14 mouse cellular contexts compared by ENCODE assay signal in the genomic region with DNA sequence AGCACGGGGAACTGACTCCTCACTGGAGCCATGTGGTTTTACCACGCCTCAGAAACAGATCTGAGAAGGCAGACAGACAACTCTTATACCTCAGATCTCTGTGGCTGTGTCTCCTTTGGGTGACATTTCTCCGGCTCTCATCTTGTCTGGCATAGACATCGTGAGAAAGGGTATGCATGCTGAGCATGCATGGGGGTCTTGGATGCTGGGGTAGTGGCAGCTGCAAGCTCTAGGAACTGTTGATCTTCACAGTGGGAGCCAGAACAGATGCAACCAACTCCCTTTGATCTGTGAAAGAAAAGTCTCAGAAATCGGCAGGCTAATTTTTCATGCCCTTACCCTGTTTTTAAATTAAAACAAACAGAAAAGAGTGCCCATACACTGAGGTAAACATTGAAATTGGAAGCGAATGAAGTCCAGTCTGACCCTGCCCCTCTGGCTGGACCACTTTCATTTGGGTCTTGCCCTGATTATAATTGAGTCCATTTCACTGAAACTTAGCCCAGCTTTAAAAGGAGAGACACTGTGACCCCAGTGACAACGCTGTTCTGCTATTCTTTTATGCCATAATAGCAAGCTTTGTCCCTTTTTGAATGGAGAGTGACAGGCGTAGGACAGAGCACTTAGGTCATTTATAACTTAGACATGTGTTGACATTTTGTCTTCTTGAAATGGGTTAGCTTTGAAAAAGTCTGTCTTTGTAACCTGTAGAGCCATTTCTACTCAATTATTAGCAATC. TPM values are rescaled to one million over a fixed set of nuclear protein-coding genes. Genes with fewer than 3 reads are reported as not detected.
DNase-seq lines count a peak whose midpoint lies in the region; ATAC-seq and TF ChIP-seq lines count a peak whose summit lies in the region.
"Had no signal": no experiment of that assay in that cellular context is flagged by ENCODE, and none has a peak within 500 bp of the region (broad histone marks: within the 10 kb centered on the region; RNA-seq: fewer than 3 reads in every experiment).

No protein-coding gene starts in this region.

- H3K36me3 ChIP-seq in heart, postnatal 0 days (replicated peaks; ENCODE audit: control insufficient read depth, insufficient read depth, low read length): no peaks in the 10 kb centered on the region
- H3K36me3 ChIP-seq in forebrain, embryonic 13.5 days (ENCODE audit: poor library complexity, severe bottlenecking): no peaks in the 10 kb centered on the region
- no peaks in the 10 kb centered on the region for H3K36me3 ChIP-seq in midbrain, embryonic 16.5 days (ENCODE audit: control insufficient read depth, insufficient read depth, low read length)
- H3K36me3 ChIP-seq: hindbrain, embryonic 15.5 days; limb, embryonic 13.5 days; lung, embryonic 15.5 days had no signal

- no peak overlapping the region for H3K4me2 ChIP-seq in heart, postnatal 0 days (ENCODE audit: low read depth, low read length)
- no peak overlapping the region for H3K4me2 ChIP-seq in forebrain, embryonic 13.5 days
- H3K4me2 ChIP-seq in midbrain, embryonic 16.5 days (ENCODE audit: low read length): no peak overlapping the region
- H3K4me2 ChIP-seq: hindbrain, embryonic 15.5 days; limb, embryonic 13.5 days; lung, embryonic 15.5 days had no signal

- no peak for ATAC-seq in heart, postnatal 0 days (ENCODE audit: insufficient read depth, low read depth)
- peak; percentile 22; the same call in 1 of the 2 replicates for ATAC-seq in forebrain, embryonic 13.5 days
- 0 out of 2 replicates have a peak, but pooled peaks have one; percentile 41 for ATAC-seq in midbrain, embryonic 16.5 days

- H3K27me3 ChIP-seq in heart, postnatal 0 days (ENCODE audit: control insufficient read depth, insufficient read depth, low read length): no peaks in the 10 kb centered on the region
- no peaks in the 10 kb centered on the region for H3K27me3 ChIP-seq in forebrain, embryonic 13.5 days
- no peaks in the 10 kb centered on the region for H3K27me3 ChIP-seq in midbrain, embryonic 16.5 days (ENCODE audit: control insufficient read depth, insufficient read depth, low read depth, low read length)
- H3K27me3 ChIP-seq: hindbrain, embryonic 15.5 days; limb, embryonic 13.5 days; lung, embryonic 15.5 days had no signal

- no peak overlapping the region for H3K4me3 ChIP-seq in heart, postnatal 0 days (ENCODE audit: low read depth, low read length)
- H3K4me3 ChIP-seq in forebrain, embryonic 13.5 days: no peak overlapping the region
- H3K4me3 ChIP-seq in midbrain, embryonic 16.5 days (ENCODE audit: low read depth, low read length): no peak overlapping the region
- H3K4me3 ChIP-seq: hindbrain, embryonic 15.5 days; limb, embryonic 13.5 days; lung, embryonic 15.5 days had no signal

- peaks cover 27% of the 10 kb centered on the region for H3K4me1 ChIP-seq in heart, postnatal 0 days (ENCODE audit: control insufficient read depth, insufficient read depth)
- peaks cover 28% of the 10 kb centered on the region for H3K4me1 ChIP-seq in forebrain, embryonic 13.5 days
- H3K4me1 ChIP-seq in midbrain, embryonic 16.5 days (ENCODE audit: control insufficient read depth, insufficient read depth, low read length): peaks cover 11% of the 10 kb centered on the region

- 57% methylated on average over 8 of the region's 8 CpGs for WGBS in heart, postnatal 0 days
- WGBS in forebrain, embryonic 13.5 days: 10% methylated on average over 8 of the region's 8 CpGs
- WGBS in midbrain, embryonic 16.5 days: 11% methylated on average over 8 of the region's 8 CpGs

- TF ChIP-seq CTCF in heart, postnatal 0 days (IDR thresholded peaks at IDR 0.05; ENCODE audit: low read depth): no peak

- intact Hi-C loops in heart, postnatal 10 days (cut with DNase I): no loop called here

- DNase-seq in heart, postnatal 0 days (ENCODE audit: low spot score): no peak
- DNase-seq in heart, postnatal 10 days: no peak
- DNase-seq in embryo, embryonic 10.5 days (ENCODE audit: low spot score): peak; percentile 51
- no peak for DNase-seq in retina, postnatal 1 day
- DNase-seq in natural killer cell, adult 2 months (ENCODE audit: low spot score in 2 of 2): no peak
- DNase-seq in cerebellum, postnatal 36 days: no peak
- DNase-seq: cerebellum, postnatal 10 days; thymus, adult 18-20 months had no signal

- 0 out of 2 replicates have a peak overlapping the region, but pooled peaks have one; percentile 11 for H3K27ac ChIP-seq in heart, postnatal 0 days (ENCODE audit: low read depth)
- H3K27ac ChIP-seq in forebrain, embryonic 13.5 days: 0 out of 2 replicates have a peak overlapping the region, but pooled peaks have one; percentile 35
- no peak overlapping the region for H3K27ac ChIP-seq in midbrain, embryonic 16.5 days (ENCODE audit: low read length)
- H3K27ac ChIP-seq: hindbrain, embryonic 15.5 days; kidney, postnatal 0 days; limb, embryonic 13.5 days; lung, embryonic 15.5 days had no signal

- no peak overlapping the region for H3K9ac ChIP-seq in heart, postnatal 0 days (replicated peaks; ENCODE audit: low read depth, low read length)
- peak overlapping the region; percentile 16; the same call in 1 of the 2 replicates for H3K9ac ChIP-seq in forebrain, embryonic 13.5 days
- H3K9ac ChIP-seq in midbrain, embryonic 16.5 days (ENCODE audit: low read depth, low read length): no peak overlapping the region
- H3K9ac ChIP-seq: hindbrain, embryonic 15.5 days; limb, embryonic 13.5 days; lung, embryonic 15.5 days had no signal

- TF ChIP-seq EP300 in heart, postnatal 0 days (IDR thresholded peaks at IDR 0.05; ENCODE audit: low read depth): no peak

- no peaks in the 10 kb centered on the region for H3K9me3 ChIP-seq in heart, postnatal 0 days (replicated peaks; ENCODE audit: control insufficient read depth, low read length)
- H3K9me3 ChIP-seq in forebrain, embryonic 13.5 days (replicated peaks): no peaks in the 10 kb centered on the region
- H3K9me3 ChIP-seq in midbrain, embryonic 16.5 days (replicated peaks; ENCODE audit: control insufficient read depth, low read length, poor library complexity, severe bottlenecking): no peaks in the 10 kb centered on the region
- H3K9me3 ChIP-seq: hindbrain, embryonic 15.5 days; limb, embryonic 13.5 days; lung, embryonic 15.5 days had no signal

RNA-seq across cellular contexts. Expression of gene Mtmr12, which starts 17.9 kb away (rescaled TPM):
- 9.8 and 19.2 TPM in 2 replicates for total RNA-seq in heart, postnatal 0 days (2014; rRNA removed; ENCODE audit: low replicate concordance)
- polyA plus RNA-seq in heart, postnatal 0 days (2015; fragmentation: Nextera tagmentation; extraction: Ambion mirVana): 4.9 and 5.4 TPM in 2 replicates
- 10 to 100 TPM; 18.6 to 21.3 TPM for total RNA-seq in heart, postnatal 10 days (2021)
- polyA plus RNA-seq in forebrain, embryonic 13.5 days (2015; fragmentation: Nextera tagmentation; extraction: Ambion mirVana): 10.3 and 11.3 TPM in 2 replicates
- polyA plus RNA-seq in midbrain, embryonic 16.5 days (2015; fragmentation: Nextera tagmentation; extraction: Ambion mirVana): 8.1 TPM in 2 replicates
